Mouse (Mus musculus): ENCODE measurements around the gene Med29.

Gene Med29

DNA sequence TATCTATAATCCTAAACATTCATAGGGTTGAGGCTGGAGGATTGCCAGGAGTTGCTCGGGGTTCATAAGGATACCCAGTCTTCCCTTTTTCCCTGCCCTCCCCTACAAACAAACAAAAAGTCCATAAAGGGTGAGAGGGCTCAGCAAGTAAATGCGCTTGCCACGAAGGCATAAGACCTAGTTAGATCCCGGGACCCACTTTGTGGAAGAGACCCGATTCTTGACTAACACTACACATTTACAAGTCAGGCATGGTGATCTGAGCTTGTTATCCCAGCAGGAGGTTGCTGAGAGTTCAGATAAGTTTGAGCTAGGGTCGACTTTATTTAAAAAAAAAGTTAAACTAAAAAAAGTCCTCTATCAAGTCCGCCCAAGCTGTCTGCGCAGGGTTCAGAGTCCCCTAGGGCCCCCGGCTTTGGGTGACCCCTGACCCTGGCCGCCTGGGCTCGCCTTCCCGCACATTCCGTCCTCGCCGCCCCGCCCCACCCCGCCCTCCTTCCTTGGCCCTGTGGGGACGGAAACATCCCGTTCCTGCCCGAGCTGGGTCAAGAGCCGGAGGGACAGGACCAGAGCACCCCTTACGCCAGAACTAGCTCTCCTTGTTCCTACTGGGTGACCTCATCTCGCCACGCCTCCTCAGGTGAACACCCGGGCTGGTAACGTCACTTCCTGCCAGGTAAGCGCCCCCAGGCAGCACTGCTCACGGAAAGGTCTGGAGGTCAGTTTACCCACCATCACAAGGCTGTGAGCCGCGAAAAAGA lies 16.3 kb downstream of the Med29 start:
- DNase-seq (ENCODE audit: low spot score): peak; percentile 55

- DNase-seq (ENCODE audit: low spot score): peak; percentile 77
These were observed 17.2 kb downstream of the Med29 start for GRCm38 (mm10) chr7:28375176-28375921.

DNA sequence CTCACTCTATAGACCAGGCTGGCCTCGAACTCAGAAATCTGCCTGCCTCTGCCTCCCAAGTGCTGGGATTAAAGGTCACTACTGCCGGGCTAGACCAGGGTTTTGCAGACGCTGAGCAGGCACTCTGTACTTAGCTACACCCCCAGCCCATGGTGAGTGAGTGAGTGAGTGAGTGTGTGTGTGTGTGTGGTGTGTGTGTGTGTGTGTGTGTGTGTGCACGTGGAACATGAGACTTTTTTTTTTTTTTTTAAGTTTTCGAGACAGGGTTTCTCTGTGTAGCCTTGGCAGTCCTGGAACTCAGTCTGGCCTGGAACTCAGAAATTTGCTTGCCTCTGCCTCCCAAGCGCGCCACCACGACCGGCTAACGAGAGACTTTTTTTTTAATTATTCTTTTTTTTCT lies 17.9 kb downstream of the Med29 start:
- no peak for DNase-seq (ENCODE audit: low spot score)

DNA sequence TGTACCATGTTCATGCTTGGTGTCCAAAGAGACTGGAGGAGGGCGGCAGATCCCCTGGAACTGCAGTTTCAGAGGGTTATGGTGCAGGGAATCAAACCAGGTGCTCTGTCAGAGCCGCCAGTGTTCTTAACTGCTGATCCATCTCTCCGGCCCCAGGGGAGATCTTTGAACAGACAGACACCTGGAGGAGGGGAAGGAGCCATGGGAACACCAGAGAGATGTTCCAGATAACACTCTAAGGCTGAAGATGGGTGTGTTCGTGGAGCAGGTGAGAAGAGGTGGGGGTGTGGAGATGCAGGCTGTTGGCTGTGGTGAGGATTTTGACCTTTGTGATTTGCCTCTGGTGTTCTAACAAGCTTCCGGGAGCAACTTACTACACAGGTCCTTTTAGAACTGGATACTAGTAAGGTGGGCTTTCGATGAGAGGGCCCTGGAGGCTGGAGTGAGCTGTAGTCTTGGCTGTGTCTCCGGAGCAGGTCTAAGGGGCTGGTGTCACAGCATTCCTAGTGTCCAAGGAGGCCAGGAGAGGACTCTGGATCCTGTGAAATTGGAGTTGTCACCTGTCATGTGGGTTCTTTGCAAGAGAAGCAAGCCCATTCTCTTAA lies 18.5 kb downstream of the Med29 start:
- no peak for DNase-seq (ENCODE audit: low spot score)

GRCm38 (mm10) chr7:28373131-28373581 lies 19.4 kb downstream of the Med29 start:
- peak; percentile 78 for DNase-seq (ENCODE audit: low spot score)

DNA sequence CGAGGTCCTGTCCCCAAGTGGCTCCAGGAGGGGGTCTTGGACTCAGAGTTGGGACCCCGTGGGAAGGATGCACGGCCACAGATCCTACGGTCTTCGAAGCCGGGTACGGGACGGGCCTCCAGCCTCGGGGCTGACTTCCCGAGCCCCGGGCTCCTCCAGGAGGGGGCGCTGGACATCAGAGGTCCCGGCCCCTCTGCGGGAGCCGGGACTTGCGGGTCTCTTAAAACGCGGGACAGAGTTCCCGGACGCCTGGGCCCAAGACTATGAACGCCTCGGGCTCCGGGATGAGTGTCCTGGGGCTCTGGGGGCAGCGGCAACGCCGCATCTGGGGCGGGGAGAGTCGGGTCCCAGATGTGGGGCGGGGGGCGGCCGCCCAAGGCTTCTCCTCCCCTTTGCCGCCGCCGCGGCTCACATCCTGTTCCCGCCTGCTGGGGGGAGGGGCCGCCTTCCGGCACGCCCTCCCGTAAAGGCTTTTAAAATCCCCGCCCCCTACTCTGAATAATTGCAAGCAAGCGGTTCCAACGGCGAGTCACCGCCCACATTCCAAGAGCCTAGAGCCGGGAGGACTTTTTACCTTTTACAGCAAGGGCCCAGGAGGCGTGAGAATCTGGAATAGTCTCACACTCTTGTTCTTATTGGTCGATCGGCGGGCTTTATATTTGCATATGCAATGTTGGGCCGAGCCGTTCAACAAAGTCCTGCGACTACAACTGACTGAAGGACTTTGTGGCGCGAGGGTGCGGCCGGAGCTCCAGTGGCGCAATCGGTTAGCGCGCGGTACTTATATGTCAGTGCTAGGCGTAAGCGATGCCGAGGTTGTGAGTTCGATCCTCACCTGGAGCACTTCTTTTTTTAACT lies 20.0 kb downstream of the Med29 start, which contains the start of gene Plekhg2:
Gene Plekhg2 (minus strand): TSS at position 349 of the 858 bp plus-strand sequence.
- peak; percentile 99 for DNase-seq (ENCODE audit: low spot score)

GRCm38 (mm10) chr7:28371514-28371989 lies 21.0 kb downstream of the Med29 start:
- DNase-seq (ENCODE audit: low spot score): peak; percentile 51

DNA sequence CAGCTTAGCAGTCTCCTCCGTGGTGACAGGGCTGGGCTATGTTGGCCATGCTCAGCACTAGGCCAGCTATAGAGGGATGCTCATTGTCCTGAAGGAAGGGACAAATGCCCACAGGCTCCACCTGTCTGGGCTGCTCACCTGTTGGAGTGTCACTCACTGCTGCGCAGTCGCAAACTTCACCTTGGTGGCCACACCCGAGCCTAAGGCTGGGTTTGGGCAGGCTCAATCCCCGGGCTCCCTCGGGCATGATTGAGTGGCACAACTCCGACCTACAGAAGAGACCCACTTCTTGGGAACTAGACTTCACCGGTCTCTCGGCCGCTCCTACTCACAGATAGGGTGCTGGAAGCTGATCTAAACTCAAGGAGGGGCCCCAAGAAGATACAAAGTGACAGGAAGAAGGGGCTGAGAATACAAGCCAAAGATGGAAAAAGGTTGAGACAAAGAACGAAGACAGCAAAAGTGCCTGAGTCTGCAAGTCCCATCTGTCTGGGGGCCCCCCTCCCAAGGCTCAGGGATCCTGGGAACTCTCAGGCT lies 21.5 kb downstream of the Med29 start:
- DNase-seq (ENCODE audit: low spot score): no peak

DNA sequence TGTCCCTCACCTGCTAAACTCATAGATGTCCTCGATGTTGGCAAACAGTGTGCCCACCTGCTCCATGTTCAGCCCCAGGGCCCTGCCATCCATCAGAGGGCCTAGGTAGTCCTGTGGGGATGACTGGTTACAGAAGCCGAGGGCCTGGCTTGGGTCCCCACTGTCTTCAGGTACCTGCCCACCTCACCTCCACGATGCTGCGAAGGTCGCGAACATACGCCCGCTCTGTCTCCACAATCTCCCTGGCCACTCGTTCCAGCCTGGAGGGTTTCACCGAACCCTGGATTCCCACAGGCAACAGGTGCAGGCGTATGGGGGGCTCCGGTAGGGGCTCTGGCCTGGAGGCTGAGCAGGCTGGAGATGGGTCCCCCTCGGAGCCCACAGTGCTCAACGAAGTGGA lies 22.5 kb downstream of the Med29 start:
- no peak for DNase-seq (ENCODE audit: low spot score)

DNA sequence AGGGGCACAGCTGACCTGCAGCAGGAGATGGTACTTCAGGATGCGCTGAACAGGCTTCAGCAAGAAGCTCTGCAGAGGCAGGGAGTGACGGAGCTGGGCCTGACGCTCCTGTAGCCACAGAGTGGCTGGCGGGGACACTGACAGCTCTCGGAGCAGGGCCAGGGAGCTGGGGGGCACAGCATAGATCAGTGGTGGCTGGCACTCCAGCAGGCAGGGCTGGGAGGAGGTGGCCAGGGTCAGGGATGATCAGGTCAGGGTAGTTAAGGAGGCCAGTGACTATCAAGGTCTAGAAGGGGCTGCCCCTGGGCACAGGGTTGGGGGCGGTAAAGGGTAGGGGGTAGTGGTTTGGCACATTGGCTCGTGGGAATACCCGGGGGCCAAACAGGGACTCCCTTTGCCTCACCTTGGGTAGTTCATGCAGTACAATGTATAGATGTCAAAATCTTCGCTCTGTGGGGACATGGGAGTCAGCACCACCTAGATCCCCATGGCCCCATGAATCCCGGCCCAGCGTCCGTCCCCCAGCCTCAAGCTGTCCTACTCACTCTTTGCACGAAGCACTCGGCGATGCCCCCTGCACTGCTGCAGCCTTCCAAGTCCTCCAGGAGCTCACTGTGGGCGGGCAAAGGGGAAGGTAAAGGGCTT lies 24.1 kb downstream of the Med29 start:
- DNase-seq (ENCODE audit: low spot score): no peak

- no peak for DNase-seq (ENCODE audit: low spot score)
These were observed 24.7 kb downstream of the Med29 start for GRCm38 (mm10) chr7:28367663-28368275.

DNA sequence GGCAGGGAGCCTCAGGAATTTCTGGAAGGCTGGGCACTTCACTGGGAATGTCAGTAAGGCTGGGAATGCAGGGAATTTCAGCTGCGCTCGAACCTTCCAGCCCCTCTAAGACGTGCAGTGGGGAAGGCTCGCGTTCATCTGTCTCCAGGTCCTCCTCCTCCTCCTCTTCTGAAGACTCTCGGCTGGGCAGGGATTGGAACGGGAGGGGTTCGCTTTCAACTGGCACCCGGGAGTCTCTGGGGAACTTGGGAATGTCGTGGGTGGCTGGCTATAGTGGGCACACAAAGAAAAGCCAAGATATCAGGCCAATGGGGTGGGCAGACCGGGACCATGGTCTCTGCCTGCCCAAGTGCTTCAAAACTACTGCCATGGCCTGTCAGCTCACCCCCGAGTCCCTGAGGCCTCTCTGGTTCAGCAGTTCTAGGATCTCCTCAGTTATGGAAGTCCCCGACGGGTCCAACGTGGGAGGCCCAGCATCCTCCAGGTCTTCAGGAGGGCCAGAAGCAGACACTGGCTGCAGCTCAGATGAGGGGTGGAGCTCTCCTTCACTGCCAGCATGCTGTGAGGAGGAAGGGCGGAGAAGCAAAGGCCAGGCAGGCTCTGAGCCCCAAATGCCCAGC lies 30.0 kb downstream of the Med29 start:
- no peak for DNase-seq (ENCODE audit: low spot score)

GRCm38 (mm10) chr7:28361647-28362341 lies 30.7 kb downstream of the Med29 start:
- DNase-seq (ENCODE audit: low spot score): no peak

GRCm38 (mm10) chr7:28360291-28360690 lies 32.2 kb downstream of the Med29 start:
- DNase-seq (ENCODE audit: low spot score): no peak

DNA sequence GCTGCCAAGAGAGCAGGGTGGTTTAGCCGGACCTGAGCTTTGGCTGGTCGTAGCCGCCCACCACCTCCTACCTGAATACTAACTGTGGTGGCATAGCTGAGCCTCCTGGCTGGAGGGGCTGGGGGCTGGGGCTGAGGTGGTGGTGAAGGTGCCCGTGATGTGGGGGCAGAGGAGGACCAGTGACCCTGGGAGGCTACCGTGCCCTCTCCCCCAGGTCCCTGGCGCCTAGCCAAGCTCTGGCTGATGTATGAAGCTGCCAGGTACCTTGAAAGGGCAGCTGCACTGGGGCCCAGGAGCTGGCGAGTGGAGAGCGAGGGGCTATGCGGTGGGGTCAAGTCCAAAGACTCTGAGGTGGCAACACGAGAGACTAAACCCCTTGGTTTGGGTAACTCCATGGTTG lies 32.7 kb downstream of the Med29 start:
- no peak for DNase-seq (ENCODE audit: low spot score)

GRCm38 (mm10) chr7:28358431-28358830 lies 34.1 kb downstream of the Med29 start:
- no peak for DNase-seq (ENCODE audit: low spot score)

- no peak for DNase-seq (ENCODE audit: low spot score)
These were observed 34.5 kb downstream of the Med29 start for GRCm38 (mm10) chr7:28357984-28358383.

DNA sequence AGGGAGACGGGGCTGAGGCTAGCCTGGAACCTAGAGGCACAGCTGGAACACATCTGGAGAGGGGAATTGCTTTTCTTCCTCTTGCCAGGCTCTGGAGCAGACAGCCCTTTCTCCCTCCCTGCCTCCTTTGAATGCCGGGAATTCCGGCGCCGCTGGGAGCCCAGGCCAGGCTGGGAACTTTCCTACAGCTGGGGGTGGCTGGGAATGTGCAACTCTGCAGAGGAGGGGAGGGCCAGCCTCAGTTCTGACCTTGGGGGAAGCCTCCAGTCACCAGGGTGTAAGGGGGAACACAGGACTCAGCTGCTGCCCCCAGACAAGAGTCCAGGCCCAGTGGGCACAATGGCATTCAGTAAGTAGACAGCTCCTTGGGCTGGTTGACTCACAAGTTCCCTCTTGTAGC lies 35.5 kb downstream of the Med29 start:
- no peak for DNase-seq (ENCODE audit: low spot score)

DNA sequence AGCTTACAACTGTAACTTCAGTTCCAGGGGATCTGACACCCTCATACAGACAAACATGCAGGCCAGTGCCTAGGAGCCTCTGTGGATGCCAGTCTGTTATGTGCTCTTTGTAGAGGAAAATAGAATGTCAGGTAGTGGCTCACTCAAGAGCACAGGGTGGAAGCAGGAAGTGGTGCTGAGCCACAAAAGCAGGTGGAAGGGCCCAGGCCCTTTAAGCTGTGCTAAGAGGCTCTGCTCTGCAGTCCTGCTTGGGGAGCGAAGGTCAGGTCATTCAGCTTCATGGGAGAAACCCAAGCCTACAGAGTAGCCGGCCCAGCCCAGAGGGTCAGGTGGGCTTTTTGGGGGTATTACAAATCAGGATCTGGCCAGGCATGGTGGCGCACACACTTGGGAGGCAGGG lies 37.3 kb downstream of the Med29 start:
- DNase-seq (ENCODE audit: low spot score): no peak

Data from ovary, postnatal 14 days (tissue).